Mouse (Mus musculus) T-helper 1 cell (primary cell): ENCODE measurements around the gene 4930442H23Rik.
"Not testable (repeated sequence)": the region's sequence is repeated elsewhere in the genome, so short reads cannot be mapped to it uniquely, and the experiment has no call there.

Experiments
- in situ Hi-C: fragments of 300-600 bp; cut with MboI, MseI; formaldehyde crosslinking; loops from one replicate; pipeline ENCODE4 v1.15.1; 2025; ENCODE audit warnings: high pct_unique_total_duplicates

4930442H23Rik gene

DNA sequence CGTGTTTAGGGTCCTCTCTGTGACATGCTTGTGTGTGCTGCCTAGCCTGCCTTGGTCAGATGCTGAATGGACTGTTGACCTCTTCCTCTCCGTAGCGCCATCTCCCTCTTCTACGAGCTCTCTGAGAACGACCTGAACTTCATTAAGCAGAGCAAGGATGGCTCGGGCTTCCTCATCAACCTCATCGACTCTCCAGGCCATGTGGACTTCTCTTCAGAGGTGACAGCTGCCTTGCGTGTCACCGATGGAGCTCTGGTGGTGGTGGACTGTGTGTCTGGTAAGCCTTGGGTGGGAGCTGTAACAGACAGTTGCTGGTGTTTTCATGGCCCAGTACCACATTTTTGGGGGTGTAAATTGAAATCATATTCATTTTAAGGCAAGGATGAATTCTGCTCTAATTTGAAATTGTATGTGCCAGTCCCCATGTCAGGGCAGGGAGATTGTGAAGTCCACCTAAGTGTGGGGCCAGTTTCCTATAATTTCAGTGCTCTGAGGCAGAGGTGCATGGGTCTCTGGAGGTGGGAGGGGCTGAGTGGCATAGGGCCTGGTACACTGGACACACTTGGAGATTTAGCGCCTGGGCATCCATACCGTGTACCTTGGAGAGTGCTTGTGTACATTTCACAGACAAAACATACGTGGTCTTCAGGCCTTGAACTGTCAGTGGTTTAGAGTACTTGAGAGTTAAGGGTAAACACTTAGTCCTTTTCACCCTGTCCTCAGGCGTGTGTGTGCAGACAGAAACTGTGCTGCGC, 5.5 kb downstream of the 4930442H23Rik start:
- in situ Hi-C loops: no loop called here

- in situ Hi-C loops: no loop called here
Observed at GRCm38 (mm10) chr10:81177491-81177925, 6.1 kb downstream of the 4930442H23Rik start.

DNA sequence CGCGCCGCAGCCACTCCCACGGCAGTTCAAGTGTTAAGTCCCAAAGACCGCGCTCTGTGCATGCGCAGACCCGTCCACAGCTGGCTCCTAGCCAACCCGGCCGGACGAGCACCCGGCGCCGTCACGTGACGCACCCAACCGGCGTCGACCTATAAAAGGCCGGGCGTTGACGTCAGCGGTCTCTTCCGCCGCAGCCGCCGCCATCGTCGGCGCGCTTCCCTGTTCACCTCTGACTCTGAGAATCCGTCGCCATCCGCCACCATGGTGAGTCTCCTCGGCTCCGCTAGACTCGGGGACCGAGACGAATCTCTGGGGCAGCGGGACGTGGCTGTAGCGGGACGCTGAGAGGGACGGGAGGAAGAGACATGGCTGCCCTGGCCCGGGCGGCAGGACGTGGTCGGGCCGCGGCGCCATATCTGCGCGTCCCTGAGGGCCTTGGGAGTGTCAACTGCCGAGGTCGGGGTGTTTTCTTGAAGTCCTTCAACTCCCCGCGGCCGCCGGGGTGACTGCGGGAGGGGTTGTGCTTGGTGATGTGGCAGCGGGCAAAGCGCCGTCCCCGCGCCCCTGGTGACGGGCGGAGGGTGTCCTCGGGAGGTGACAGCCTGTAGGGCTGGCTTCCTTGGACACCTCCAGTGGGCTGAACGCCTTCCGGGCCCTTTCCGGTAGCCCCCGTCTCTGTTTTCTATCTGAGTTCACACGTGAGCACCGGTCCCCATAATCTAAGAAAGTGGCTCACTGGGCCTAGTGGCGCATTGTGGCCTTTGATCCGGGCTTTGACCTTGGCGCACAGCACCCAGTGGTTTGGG, 7.0 kb downstream of the 4930442H23Rik start, which contains the start of gene Eef2:
Eef2 (plus strand) TSS at position 166 of the 806 bp plus-strand sequence.
- in situ Hi-C loops: no loop called here

GRCm38 (mm10) chr10:81175936-81176465, 7.6 kb downstream of the 4930442H23Rik start:
- in situ Hi-C loops: no loop called here

- in situ Hi-C loops: not testable (repeated sequence)
Observed at GRCm38 (mm10) chr10:81175345-81175701, 8.3 kb downstream of the 4930442H23Rik start.

DNA sequence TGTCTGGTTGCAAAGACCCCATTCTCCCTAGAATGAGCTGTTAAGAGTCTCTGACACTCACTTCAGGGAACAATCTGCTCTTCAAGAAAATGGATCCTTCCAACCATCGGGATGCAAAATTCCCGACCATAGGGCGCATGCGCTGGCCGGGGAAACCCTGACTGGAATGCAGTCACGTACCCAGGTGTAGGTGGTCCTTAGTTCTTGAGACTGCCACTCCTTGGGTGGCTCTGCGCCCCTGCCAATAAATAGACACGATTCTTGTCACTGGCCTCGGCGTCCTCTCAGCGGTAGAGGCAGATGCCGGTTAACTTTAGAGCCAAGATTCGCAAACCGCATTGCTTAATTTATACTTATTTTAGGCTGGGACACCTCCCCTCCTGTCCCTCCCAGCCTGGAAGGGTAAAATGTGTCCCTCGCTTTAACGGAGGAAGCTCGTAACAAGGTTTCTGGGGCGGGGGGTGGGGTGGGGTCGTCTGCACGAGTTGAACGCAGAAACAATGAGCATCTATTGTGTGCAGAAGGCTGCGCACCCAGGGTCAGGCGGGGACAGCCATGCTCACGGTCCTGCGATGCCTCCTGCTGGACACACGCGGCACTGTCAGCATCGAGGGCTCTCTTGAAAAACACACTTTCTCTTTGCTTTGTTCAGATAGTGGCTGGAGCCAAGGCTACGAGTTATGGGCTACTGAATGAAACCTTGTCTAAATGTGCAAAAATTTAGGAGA, 8.9 kb downstream of the 4930442H23Rik start:
- in situ Hi-C loops: no loop called here

DNA sequence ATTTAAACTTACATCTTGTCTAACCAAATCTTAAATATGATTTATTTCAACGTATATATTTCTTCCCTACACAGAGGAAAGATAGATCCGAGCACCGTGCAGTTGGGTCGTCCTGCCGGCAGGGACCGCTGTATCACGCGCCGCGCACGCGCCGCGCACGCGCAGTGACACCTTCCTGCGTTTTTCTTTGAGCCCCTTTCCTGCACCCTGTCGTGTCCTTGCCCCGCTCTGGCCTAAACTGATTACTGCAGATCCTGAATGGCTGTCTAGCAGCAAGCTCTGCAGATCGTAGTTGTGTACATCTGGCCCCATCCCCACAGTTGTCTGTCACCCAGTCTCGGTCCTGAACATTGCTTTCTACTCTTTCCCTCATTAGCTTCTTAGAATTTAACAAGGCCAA, 10.5 kb downstream of the 4930442H23Rik start:
- in situ Hi-C loops: no loop called here

GRCm38 (mm10) chr10:81169411-81169900, 14.2 kb downstream of the 4930442H23Rik start:
- in situ Hi-C loops: not testable (repeated sequence)

DNA sequence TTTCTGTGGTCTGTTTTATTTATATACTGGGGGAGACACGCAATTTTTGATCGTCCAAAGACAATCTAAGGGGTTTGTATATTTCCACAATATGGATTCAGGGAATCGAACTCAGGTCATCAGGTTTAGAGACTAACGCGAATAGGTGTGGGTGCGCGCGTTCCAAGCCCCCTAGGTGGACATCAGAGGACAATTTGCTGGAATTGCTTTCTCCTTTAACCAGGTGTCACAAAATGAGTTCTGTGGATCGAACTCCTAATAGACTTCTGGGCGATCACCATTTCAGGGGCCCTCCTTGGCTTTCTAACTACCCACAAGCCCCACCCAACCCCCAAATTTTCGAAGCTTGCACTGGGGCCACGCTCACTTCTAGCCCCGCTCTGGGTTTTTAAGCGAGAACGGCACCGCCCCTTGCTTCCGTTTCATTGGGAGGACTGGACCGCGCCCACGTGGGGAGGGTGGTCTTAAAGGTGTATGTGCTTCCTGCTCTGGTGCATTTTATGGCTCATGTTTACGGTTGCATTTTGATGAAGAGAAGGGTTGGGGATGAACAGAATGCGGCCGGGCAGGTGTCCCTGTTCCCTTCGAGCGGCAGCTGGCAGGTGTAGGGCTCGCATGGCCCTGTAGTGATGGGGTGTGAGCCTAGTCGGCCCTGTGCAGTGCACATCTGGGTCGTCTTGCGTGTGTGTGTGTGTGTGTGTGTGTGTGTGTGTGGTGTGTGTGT, 15.0 kb downstream of the 4930442H23Rik start:
- in situ Hi-C loops: no loop called here

DNA sequence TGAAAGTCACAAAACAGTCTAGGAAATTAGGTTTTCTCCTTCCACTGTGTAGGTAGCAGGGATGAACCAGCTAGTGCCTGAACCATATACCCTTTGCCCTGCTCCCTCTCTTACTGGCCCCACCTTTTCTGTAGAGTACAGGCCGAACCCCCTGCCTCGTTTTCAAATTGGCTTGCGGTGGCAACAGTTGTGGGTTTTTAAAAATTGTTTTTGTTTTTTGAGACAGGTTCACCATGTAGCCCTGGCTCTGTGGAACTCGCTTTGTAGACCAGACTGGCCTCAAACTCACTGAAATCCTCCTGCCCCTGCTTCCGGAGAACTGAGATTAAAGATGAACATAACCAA, 15.6 kb downstream of the 4930442H23Rik start:
- in situ Hi-C loops: no loop called here

DNA sequence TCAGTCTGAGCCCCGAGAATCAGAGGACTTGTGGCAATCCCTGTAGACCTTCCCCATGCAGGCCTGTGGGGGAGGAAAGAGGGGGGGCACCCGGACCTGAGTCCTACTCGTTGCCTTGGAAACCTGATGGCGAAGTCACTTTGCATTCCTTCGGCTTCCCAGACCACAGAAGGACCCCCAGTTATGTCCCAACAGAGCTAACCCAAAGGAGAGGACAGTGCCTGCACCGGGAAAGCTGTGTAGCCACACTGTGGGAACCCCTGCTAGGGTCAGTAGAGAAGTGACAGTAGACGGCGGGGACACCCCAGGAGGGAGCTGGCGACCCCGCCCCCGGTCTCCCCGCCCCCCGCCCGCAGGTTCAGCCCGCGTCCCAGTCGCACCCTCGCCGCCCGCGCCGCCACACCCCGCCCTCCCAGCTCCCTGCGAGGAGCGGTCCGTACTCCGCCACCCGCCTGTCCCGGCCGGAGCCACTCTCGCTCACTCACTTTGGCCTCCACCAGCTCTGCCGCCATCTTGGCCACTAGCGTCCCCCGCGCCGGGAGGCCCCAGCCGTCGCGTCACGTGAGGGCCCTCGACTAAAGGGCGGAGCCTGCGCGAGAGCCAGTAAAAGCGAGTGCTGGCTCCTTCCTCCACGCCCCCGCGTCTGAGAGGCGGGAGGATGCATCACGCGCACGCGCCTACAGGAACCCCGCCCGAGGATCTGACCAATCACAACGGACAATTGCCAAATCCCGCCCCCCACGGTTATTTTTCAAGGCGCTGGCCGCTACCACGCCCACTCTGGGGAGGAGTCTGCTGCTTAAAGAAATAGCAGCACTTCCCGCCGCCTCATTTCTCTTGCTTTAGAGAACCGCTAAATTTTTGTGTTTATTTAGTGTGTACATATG, 16.2 kb downstream of the 4930442H23Rik start, which contains the start of gene Pias4:
Pias4 (minus strand) TSS at position 724 of the 887 bp plus-strand sequence.
- in situ Hi-C loops: no loop called here

DNA sequence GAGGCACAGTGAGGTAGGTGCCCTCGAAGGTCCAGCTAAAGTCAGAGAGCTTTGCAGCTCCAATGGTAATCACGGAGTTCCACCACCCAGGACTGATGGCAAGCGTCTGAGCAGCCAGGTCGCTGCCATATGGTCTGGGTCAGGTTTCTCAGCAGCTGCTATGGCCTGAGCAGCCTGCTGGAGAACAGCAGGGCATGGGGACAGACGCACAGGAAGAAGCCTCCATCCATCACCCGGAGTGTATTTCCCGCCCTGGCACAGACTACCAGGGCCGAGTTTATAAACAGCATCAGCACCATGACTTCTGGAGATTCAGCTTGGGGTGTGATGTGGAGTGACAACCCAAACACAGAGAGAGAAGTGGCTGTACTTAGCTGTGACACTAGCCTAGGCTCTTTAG, 18.5 kb downstream of the 4930442H23Rik start:
- in situ Hi-C loops: no loop called here

GRCm38 (mm10) chr10:81162318-81162652, 21.4 kb downstream of the 4930442H23Rik start:
- in situ Hi-C loops: loop anchor here (5.0 kb wide), 1 partner anchor 75 kb away; no protein-coding TSS in a partner anchor

DNA sequence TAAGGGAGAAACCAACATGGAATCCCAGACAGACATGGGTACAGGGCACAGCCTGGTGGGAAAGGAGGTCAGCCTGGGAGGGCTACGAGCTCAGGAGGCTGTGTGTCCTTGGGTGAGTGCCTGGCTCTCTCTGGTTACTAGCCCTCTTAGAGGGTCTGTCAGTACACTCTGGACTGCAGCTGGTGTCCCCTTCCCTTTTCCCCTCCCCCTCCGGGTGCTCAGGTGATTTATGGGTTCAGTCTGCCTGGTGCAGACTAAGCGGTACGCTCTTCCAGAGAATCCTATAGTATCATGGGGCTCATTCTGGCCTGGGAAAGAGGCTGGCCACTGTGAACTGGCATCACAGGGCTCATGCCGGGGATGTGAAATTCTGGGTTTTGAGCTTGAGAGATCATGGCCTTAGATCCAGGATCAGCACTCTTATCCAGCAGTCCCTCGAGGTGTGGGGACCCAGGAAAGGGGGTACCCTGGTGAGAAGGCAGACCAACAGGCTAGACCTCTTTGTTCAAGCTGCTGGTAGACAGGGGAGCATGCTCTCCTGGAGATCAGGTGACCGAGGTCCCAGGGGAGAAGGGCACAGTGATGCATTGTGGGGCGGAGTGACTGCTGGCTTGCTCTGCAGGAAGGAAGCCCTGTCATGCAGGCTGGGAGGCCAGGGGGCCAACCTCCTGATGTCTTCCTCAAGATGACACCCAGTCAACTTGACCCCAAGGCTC, 21.9 kb downstream of the 4930442H23Rik start:
- in situ Hi-C loops: loop anchor here (5.0 kb wide), 1 partner anchor 74 kb away; no protein-coding TSS in a partner anchor

- in situ Hi-C loops: no loop called here
Observed at GRCm38 (mm10) chr10:81154736-81155135, 28.9 kb downstream of the 4930442H23Rik start.

- in situ Hi-C loops: no loop called here
Observed at GRCm38 (mm10) chr10:81154313-81154712, 29.3 kb downstream of the 4930442H23Rik start.

GRCm38 (mm10) chr10:81152609-81153008, 31.0 kb downstream of the 4930442H23Rik start:
- in situ Hi-C loops: no loop called here

GRCm38 (mm10) chr10:81151261-81151660, 32.4 kb downstream of the 4930442H23Rik start:
- in situ Hi-C loops: no loop called here

DNA sequence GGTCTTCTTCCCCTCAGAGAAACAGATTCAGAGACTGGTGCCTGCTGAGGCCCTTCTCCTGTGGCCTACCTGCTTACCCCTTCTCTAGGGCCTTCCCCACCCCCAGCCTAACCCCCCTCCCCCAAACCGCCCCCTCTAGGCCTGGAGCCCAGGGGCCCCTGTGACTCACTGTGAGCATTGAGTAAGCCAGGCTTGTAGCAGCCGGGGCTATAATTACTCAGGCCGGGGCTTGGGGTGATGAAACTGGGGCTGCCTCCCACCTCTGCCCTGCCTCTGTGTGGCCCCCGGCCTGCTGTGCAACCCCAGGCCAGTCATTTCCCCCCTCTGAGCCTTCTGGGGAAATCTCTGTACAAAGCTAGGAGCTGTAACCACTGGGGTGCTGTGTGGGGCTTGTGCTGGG, 37.4 kb downstream of the 4930442H23Rik start:
- in situ Hi-C loops: loop anchor here (10.0 kb wide), 1 partner anchor 541 kb away; the partner anchor contains the start of genes Adat3, Gm49322 and Scamp4
